Mouse (Mus musculus) lung, adult 2 months (tissue): ENCODE data around the gene Med20.

Experiments used
- CTCF ChIP-seq: fragments of 200-500 bp; IDR thresholded peaks from 2 replicates; pipeline ENCODE4 v1.5.1; 2011; ENCODE audit warnings: mild to moderate bottlenecking, low read length, control low read depth; ENCODE audit not compliant: insufficient read depth
- POLR2A ChIP-seq: fragments of 200-500 bp; IDR thresholded peaks from 2 replicates; pipeline ENCODE4 v1.6.1; 2011; ENCODE audit warnings: low read depth, mild to moderate bottlenecking, control low read depth, low read length, borderline replicate concordance; ENCODE audit errors: extremely low read depth

DNA sequence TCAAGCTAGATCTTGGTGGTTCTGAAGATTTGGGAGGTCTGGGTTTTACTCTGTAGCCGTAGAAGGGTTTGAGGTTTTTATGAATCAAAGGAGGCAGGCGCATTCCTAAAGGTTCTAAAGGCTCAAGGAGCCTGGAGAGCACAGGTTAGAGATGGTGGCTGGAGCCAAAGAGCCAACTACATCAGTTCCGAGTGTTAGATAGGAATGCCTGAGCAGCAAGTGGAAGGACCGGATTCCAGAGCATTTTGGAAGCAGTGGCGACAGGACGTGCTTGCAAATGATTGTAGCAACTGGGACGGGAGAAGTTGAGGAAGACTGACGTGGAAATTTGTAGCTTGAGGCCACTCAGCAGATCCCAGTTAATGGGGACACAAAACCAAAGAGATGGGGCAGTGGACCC lies 37.4 kb upstream of the Med20 start:
- TF ChIP-seq POLR2A: no peak
- TF ChIP-seq CTCF: no peak
